Mouse (Mus musculus) kidney, adult 11 months (tissue): Measurements from ENCODE around the gene Arhgap35.

Experiments
- DNase-seq: peaks from one replicate; pipeline ENCODE4 v3.0.0; 2022

The Arhgap35 gene

GRCm38 (mm10) chr7:16465160-16465559, 149.6 kb downstream of the Arhgap35 start:
- DNase-seq: peak; percentile 50

- peak; percentile 61 for DNase-seq
These were observed 151.6 kb downstream of the Arhgap35 start for GRCm38 (mm10) chr7:16463214-16463613.

GRCm38 (mm10) chr7:16461705-16462104, 153.1 kb downstream of the Arhgap35 start:
- DNase-seq: no peak

GRCm38 (mm10) chr7:16461151-16461550, 153.6 kb downstream of the Arhgap35 start:
- DNase-seq: no peak

DNA sequence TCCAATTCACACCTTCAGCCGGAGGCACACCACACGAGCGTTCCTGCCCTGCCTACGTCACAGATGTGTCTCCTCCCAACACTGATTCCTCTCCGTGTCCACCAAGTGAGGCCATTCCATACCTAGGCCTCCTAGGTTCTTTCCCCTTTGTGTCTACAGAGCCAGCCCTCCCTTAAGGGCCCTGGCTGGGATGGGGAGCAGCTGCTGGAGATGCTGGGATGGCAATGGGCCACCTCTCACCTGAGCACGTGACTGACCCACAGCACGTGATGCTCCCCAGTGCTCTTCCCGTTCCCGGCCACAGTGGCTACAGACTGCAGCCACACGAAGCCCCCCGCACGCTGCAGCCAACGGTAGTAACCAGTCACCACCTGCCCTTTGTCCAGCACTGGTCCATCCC, 154.2 kb downstream of the Arhgap35 start:
- no peak for DNase-seq

- DNase-seq: no peak
These were observed 158.5 kb downstream of the Arhgap35 start for GRCm38 (mm10) chr7:16456289-16456688.

DNA sequence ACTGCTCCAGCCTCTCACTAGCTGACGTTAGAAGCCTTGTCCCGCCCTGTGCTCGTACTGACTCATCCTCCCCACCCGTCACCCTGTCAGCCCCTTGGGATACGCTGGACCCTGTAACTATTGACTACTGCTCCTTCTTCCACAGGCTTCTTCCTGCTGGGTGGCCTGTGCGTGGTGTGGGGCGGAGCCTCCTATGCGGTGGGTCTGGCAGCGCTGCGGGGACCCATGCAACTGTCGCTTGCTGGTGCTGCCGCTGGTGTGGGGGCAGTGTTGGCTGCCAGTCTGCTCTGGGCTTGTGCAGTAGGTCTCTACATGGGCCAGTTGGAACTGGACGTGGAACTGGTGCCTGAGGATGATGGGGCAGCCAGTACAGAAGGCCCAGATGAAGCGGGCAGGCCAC, 159.8 kb downstream of the Arhgap35 start:
- DNase-seq: no peak

GRCm38 (mm10) chr7:16453118-16453711, 161.6 kb downstream of the Arhgap35 start:
- DNase-seq: peak; percentile 56

DNA sequence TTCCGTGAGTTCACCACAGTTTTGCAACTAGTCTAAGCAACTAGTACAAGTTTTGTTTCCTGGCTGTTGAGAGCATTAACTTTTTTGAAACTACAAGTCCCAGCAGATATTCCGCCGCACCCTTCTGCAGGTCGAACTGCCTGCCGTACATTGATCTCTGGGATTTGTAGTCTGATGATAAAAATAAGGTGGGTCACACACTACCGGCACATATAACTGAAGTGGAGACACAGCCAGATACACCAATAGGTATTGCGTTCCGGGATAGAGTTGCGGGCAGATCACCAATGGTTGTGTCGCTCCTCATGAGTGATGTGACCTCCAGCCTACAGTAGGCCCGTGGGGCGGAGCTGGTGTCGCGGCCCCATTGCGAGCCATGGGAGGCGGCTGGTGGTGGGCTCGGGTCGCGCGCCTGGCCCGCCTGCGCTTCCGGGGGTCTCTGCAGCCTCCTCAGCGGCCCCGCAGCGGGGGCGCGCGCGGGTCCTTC, 162.2 kb downstream of the Arhgap35 start, which contains the start of gene Tmem160:
TSS of gene Tmem160 (plus strand) at position 193 of the 487 bp plus-strand sequence.
- peak; percentile 96 for DNase-seq

DNA sequence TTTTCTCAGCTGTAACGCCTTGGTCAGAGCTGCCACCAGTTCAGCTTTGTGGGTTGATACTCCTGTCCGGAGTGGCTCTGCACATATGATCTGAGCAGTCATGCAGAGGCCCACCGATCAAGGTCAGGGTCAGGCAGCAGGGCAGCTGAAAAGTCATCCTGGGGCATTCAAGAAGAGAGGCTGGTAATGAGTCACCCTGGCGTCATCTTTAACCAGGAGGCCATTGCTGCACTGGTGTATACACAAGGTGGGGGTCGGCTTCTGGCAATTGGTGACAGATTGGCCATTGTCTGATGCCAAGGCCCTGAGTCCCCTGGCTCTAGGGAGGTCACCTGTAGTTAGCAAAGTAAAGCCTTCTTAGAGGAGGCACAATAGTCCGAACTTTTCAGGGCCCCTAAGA, 163.1 kb downstream of the Arhgap35 start:
- DNase-seq: no peak
